Mouse (Mus musculus) cortical plate, adult 2 months (tissue): Measurements from ENCODE around the gene Rnf214.

ENCODE experiments used
- CTCF ChIP-seq: fragments of 200-500 bp; IDR thresholded peaks from 2 replicates; pipeline ENCODE4 v1.5.1; 2011; ENCODE audit warnings: mild to moderate bottlenecking, control low read depth, low read length; ENCODE audit not compliant: insufficient read depth; ENCODE audit errors: extremely low read depth
- POLR2A ChIP-seq: fragments of 200-500 bp; IDR thresholded peaks from 2 replicates; pipeline ENCODE4 v1.6.1; 2011; ENCODE audit warnings: mild to moderate bottlenecking, low read length, control low read depth; ENCODE audit not compliant: insufficient read depth; ENCODE audit errors: extremely low read depth

DNA sequence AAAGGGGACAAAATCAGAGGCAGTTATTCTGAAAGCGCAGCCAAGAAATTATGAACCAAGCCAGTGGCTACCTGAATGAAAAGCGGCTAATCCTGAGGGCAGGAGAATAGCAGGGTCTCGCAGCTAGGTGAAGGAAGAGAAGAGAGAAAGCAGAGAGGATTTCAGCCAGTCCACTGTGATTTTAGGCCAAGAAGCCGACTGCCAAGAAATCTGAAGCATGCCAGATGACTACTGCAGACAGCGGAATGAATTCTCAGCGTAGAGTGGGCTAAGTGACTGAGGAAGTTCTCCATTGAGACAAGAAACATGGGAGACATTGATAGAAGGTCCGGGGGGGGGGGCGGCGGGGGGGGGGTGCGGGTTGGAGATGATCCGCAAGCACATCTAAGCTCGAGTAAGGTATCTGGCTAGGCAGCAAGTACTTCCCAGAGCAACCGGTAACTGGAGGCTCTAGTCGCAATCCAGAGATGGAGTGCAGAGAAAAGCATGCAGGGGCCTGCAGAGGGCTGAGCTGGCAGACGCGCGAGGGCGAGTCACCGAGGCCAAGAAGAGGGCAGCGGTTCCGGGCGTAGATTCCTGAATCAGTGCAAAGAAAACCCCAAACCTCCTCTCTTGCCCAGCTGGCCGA lies 78.9 kb downstream of the Rnf214 start:
- no peak for TF ChIP-seq CTCF
- TF ChIP-seq POLR2A, result no peak
